13 mouse cellular contexts compared by ENCODE assay signal in the genomic region with DNA sequence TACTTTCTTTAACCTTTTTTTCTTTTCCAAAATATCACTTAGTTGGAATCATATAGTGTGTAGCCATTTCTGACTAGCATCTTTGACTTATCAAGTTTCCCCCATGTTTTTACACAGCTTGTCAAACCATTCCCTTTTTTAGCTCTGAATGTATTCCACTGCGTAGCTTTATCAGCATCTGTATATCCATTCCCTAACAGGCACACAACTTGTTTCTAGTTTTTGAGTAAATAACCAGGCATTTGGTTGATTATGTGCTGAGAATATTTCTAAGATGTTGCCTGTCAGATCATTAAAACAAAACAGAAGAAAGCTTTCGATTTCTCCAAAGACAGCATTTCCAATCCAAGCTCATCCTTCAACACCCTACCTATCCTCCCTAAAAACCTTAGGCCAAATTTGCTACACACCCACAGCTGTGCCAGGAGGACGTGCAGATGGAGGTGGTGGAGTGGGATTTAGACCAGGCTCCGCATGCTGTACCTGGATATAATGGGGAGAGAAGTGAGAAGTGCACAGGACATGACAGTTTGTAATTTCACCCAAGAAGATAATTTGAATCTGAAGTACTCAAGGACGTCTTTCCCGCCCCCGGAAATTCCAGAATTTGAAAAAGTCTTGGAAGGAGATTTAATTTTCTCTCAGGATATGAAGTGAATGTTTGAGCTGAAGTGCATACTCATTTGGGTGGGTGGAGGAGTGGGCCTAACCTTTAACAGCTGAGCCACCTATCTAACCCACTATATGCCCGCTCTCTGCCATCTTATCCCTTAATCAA. TPM values are rescaled to one million over a fixed set of nuclear protein-coding genes. Genes with fewer than 3 reads are reported as not detected.
"Had no signal": no experiment of that assay in that cellular context is flagged by ENCODE, and none has a peak within 500 bp of the region (broad histone marks: within the 10 kb centered on the region; RNA-seq: fewer than 3 reads in every experiment).

No protein-coding gene starts in this region.

- H3K4me2 ChIP-seq: intestine, embryonic 15.5 days; limb, embryonic 15.5 days; liver, embryonic 12.5 days; midbrain, embryonic 13.5 days; neural tube, embryonic 12.5 days; stomach, embryonic 15.5 days had no signal

- H3K36me3 ChIP-seq: intestine, embryonic 15.5 days; limb, embryonic 15.5 days; liver, embryonic 12.5 days; midbrain, embryonic 13.5 days; neural tube, embryonic 12.5 days; stomach, embryonic 15.5 days had no signal

- H3K9me3 ChIP-seq: intestine, embryonic 15.5 days; limb, embryonic 15.5 days; midbrain, embryonic 13.5 days; neural tube, embryonic 12.5 days; stomach, embryonic 15.5 days had no signal

- DNase-seq: kidney, adult 18-20 months; kidney, postnatal 10 days; kidney, postnatal 4 days; thymus, postnatal 4 days had no signal

- H3K9ac ChIP-seq: intestine, embryonic 15.5 days; limb, embryonic 15.5 days; liver, embryonic 12.5 days; midbrain, embryonic 13.5 days; neural tube, embryonic 12.5 days; stomach, embryonic 15.5 days had no signal

- ATAC-seq: intestine, embryonic 15.5 days; liver, embryonic 12.5 days; midbrain, embryonic 13.5 days had no signal

- H3K27me3 ChIP-seq: intestine, embryonic 15.5 days; limb, embryonic 15.5 days; liver, embryonic 12.5 days; midbrain, embryonic 13.5 days; neural tube, embryonic 12.5 days; stomach, embryonic 15.5 days had no signal

- H3K27ac ChIP-seq: intestine, embryonic 15.5 days; limb, embryonic 15.5 days; liver, embryonic 12.5 days; midbrain, embryonic 13.5 days; neural tube, embryonic 12.5 days; stomach, embryonic 15.5 days had no signal

- H3K4me3 ChIP-seq: intestine, embryonic 15.5 days; limb, embryonic 15.5 days; liver, embryonic 12.5 days; midbrain, embryonic 13.5 days; neural tube, embryonic 12.5 days; stomach, embryonic 15.5 days had no signal

- H3K4me1 ChIP-seq: intestine, embryonic 15.5 days; limb, embryonic 15.5 days; liver, embryonic 12.5 days; midbrain, embryonic 13.5 days; neural tube, embryonic 12.5 days; stomach, embryonic 15.5 days had no signal

RNA-seq across cellular contexts. Expression of gene Rgs4, which starts 54.8 kb away (rescaled TPM):
- total RNA-seq: megakaryocyte-erythroid progenitor cell, adult 5-6 weeks; monocyte, adult 5-6 weeks; neutrophil, adult 5-6 weeks had no signal
